Mouse (Mus musculus) Patski (cell line): Measurements from ENCODE around the gene Atp23. TPM values are rescaled to one million over a fixed set of nuclear protein-coding genes. Genes with fewer than 3 reads are reported as not detected.

Experiments
- ATAC-seq: fragments of 100-300 bp; one replicate; pipeline ENCODE4 v1.8.0; 2021
- CTCF ChIA-PET: fragments of 350-600 bp; sonication (Branson Sonifier 250); formaldehyde crosslinking; loops from one replicate; lab custom pipeline; 2022; ENCODE audit warnings: inconsistent platforms; lab: Charles Lee
- POLR2A ChIA-PET: fragments of 350-600 bp; sonication (Branson Sonifier 250); formaldehyde crosslinking; loops from one replicate; lab custom pipeline; 2022; ENCODE audit warnings: antibody characterized with exemption, inconsistent platforms; lab: Charles Lee
- DNase-seq: peaks from one replicate; pipeline ENCODE4 v3.0.0-alpha.2; 2011; ENCODE audit warnings: low read depth, low spot score
- H3K27me3 ChIP-seq: fragments of 371-371 bp; one replicate; pipeline ENCODE4 v1.5.1; 2021
- CTCF ChIP-seq: fragments of 100-300 bp; IDR thresholded peaks from one replicate; pipeline ENCODE4 v1.5.1; 2021
- in situ Hi-C: fragments of 300-500 bp; cut with MboI; formaldehyde crosslinking; loops from 3 replicates; pipeline ENCODE4 v1.11.1; 2018; ENCODE audit warnings: low pct_unique_long_range_greater_than_20kb, mixed read lengths
- polyA plus RNA-seq: library from polyadenylated mRNA; unstranded; gene quantifications from one replicate; pipeline ENCODE4 v1.2.3, GENCODE M21; 2021

Atp23 gene
- polyA plus RNA-seq, 1 experiment from 2014 or later, result 14.5 TPM

DNA sequence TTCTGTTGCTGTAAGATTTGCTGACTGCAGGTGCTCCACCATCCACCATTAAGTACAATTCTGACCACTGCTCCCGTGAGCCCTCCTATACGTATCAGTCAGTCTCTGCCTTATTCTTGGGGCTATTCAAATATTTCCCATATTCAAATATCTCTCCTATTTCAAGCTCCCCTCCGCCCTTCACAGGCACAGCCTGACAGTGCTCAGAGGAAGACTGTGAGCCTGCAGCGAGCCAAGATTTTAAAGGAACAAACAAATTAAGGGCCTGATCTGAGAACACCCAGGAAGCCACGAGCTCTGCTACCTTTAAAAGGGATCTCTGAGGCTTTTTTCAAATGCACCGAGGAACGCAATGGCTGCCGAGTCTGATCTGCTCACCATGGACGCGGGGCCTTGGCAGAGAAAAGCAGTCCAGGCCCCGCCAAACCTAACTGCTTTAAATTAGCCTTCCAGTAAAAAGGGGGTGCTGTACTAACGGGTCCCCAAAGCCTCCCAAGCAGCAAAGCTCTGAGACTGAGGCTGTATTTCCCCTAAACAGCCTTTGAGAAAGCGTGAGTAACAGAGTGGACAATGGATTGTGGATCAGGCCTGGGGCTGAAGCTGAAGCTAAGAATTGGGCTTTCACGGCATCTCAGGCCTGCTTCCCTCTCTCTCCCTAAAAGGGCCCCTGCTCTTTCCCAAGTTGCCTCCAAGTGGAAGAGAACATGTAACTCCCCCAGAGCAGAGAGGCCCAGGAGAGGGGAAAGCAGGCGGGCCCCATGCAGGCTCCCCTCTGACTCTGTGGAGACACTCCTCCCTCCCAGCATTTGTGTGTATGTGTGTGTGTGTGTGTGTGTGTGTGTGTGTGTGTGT lies 29.3 kb upstream of the Atp23 start:
- no peaks in the 10 kb centered on the region for H3K27me3 ChIP-seq
- POLR2A ChIA-PET, result no interaction called here
- ATAC-seq (no peak), DNase-seq (no peak)
- in situ Hi-C loops, result no loop called here
- TF ChIP-seq CTCF, result no peak
- CTCF ChIA-PET, result no interaction called here

DNA sequence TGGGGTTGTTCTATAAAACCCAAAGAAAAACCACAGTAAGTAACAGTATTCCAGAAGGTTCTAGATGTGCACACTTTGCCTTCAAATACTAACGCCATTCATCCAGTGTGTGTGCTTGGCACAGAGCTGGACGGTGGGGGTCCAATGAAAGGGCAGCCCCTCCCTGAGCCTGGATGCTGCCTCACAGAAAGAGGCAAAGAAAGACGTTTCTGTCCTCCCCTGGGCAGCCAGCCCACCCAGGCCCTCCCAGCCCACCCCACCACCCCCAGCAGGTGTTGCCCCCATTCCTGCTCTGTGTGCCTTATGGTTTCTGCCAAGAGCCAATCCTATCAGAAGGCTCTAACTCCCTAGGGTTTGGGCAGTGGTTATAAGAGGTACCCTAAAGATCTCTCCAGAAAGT lies 28.4 kb upstream of the Atp23 start:
- ATAC-seq (no peak), DNase-seq (no peak)
- H3K27me3 ChIP-seq, result no peaks in the 10 kb centered on the region
- POLR2A ChIA-PET, result no interaction called here
- no peak for TF ChIP-seq CTCF
- in situ Hi-C loops, result no loop called here
- CTCF ChIA-PET, result no interaction called here

DNA sequence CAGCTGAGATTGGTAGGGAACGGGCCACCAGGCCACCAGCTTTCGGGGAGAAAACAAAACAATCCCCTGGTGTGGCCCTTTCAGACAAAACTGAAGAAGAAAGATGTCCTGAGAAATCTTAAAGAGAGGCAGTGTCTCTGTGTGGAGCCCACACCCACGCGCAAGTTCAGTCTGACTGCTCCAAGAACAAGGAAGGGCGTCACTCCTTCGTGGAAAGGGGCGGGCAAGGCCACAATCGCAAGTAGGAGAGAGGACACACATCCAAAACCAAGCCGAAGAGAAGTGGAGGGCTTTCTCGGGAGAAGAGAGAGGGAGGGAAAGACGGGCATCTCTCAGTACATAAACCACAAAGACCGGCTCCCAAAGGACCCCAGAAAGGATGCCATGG lies 27.7 kb upstream of the Atp23 start:
- ChIA-PET POLR2A (interaction anchor here (1.0 to 1.7 kb wide), 2 partner anchors 26 to 73 kb away, joined by 3 to 7 read pairs; partner anchors contain the start of gene Avil), CTCF (interaction anchor here (0.7 to 1.5 kb wide), 5 partner anchors 10 to 102 kb away, joined by 3 to 13 read pairs (median 4); no protein-coding TSS in a partner anchor)
- DNase-seq, result no peak
- H3K27me3 ChIP-seq, result no peaks in the 10 kb centered on the region
- no peak for TF ChIP-seq CTCF
- in situ Hi-C loops, result no loop called here
- ATAC-seq, result no peak

DNA sequence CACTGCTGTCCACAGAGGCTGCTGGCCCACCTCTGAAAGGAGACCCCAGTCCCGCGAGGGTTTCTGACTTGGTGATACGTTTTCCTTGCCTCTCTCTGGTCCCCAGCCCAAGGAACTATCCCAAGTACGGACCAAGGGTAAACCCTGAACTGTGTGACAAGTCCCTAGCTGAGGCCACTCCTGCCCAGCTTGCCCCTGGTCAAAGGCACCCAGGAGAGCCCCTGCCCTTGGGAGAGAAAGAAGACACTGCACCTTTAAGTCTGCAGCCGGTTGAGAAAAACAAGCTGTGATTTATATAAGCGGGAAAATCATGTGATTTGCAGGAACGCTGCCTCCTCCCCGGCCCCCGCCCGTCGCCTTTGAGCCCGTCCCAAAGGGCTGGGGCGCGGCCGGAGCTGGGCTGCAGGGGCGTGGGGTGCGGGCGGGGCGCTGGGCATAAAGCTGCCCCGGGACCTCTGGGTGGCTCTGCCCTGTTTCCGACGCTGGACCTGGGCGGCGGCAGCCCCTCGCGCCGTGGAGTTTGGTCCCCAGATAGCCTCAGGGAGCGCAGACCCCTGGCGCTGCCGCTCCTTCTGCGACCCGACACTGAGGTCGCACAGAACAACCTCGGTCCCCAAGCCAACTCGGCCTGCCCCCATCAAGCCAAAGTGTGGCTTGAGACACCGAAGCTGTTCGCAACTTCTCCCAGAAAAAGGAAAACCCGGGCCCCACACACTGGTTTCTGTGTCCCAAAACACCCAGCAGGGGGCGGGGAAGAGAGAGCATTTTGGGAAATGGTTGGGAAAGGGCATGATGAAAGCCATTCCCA lies 27.1 kb upstream of the Atp23 start:
- H3K27me3 ChIP-seq, result no peaks in the 10 kb centered on the region
- POLR2A ChIA-PET, result interaction anchor here (0.6 to 1.7 kb wide), 3 partner anchors 26 to 73 kb away, joined by 3 to 7 read pairs (median 5); partner anchors contain the start of gene Avil
- no peak for DNase-seq
- no peak for TF ChIP-seq CTCF
- in situ Hi-C loops, result no loop called here
- peak; percentile 91 for ATAC-seq
- CTCF ChIA-PET, result interaction anchor here (0.7 to 1.5 kb wide), 5 partner anchors 10 to 103 kb away, joined by 3 to 13 read pairs (median 4); no protein-coding TSS in a partner anchor

DNA sequence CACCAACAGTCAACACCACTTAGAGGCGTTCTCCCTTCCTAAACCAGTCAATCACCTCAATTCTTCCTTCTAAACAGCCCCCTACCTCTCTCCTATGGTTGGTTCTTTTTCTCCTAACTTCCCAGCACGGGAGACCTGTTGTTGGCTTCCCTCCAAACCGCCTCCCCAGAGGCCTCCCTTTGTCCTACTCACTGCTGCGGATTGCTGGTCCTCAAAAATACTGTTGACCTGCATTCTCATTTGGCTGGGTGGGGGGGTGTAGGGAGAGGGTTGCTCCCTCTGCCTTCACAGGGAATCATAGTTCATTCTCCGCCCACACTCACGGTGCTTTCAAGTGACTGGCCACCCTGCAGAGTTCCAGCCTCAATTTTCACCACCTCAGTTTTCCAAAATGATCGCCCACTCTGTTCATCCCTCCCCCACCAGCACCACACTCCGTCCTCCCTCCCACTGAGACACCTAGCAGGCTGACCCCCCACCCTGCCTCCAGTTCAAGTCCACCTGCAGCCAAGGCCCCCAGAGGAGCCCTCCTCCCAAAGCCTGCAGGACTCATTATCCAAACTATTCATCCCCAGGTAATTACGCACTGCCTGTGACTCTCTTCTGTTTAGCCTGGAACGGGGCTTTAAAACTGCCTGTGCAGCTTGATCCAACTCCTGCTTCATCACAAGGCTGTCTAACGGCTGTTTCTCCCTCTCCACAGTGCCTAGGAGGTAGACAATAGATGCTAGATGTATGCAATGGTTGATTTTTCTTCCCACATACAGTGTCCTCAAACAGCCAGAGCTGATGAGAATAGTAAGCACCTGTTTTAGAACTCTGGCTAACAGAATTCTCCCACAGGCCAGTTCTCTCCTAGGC lies 26.2 kb upstream of the Atp23 start:
- no peak for TF ChIP-seq CTCF
- CTCF ChIA-PET, result interaction anchor here (1.3 to 1.5 kb wide), 2 partner anchors 9 to 63 kb away, joined by 3 to 13 read pairs; no protein-coding TSS in a partner anchor
- POLR2A ChIA-PET, result interaction anchor here (1.7 kb wide), 1 partner anchor 74 kb away, joined by 7 read pairs; the partner anchor contains the start of gene Avil
- ATAC-seq, result no peak
- DNase-seq, result no peak
- no peaks in the 10 kb centered on the region for H3K27me3 ChIP-seq
- in situ Hi-C loops, result no loop called here

DNA sequence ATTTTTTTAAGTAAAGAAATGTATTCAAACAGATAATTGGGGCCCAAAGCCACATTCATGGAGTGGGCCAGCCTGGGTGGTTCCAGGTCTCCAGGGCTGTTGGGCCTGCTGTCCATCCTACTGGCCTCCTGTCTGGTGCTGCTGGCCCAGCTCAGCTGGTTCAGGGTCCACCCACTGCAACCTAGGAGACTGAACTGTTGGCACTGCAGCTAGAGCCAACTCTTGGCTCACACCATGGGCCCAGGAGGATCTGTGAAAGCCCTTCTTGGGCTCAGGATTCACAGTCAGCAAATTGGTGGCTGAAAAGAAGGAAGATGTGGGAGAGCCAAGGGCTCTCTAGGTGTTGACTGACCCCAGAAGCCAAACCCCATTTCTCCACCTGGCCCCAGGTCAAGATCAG lies 24.2 kb upstream of the Atp23 start:
- POLR2A ChIA-PET, result interaction anchor here (0.7 kb wide), 1 partner anchor 59 kb away, joined by 3 read pairs; no protein-coding TSS in a partner anchor
- TF ChIP-seq CTCF, result no peak
- no peaks in the 10 kb centered on the region for H3K27me3 ChIP-seq
- DNase-seq (no peak), ATAC-seq (no peak)
- CTCF ChIA-PET, result interaction anchor here (0.9 kb wide), 1 partner anchor 82 kb away, joined by 3 read pairs; no protein-coding TSS in a partner anchor
- in situ Hi-C loops, result no loop called here

DNA sequence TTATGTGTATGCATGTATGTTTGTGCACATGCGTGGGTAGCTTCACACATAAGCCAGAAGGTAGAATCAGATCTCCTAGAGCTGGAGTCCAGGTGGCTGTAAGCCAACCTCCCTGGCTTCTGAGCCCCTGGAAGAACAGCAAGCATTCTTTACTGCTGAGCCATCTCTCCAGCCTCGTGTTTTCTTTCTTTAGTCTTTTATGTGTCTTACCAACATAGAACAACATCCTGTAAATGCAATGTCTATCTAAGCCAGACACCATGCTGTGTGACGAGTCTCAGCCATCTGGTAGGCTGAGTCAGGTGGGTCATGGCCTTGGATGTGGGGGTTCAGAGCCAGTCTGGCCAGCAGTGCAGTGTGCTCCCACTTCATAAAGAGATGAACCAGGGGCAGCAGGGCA lies 22.9 kb upstream of the Atp23 start:
- no peaks in the 10 kb centered on the region for H3K27me3 ChIP-seq
- ChIA-PET POLR2A (no interaction called here), CTCF (interaction anchor here (0.7 to 7.1 kb wide), 2 partner anchors 67 to 134 kb away, joined by 3 to 55 read pairs; no protein-coding TSS in a partner anchor)
- peak; percentile 15 for ATAC-seq
- TF ChIP-seq CTCF, result no peak
- in situ Hi-C loops, result no loop called here
- DNase-seq, result no peak

DNA sequence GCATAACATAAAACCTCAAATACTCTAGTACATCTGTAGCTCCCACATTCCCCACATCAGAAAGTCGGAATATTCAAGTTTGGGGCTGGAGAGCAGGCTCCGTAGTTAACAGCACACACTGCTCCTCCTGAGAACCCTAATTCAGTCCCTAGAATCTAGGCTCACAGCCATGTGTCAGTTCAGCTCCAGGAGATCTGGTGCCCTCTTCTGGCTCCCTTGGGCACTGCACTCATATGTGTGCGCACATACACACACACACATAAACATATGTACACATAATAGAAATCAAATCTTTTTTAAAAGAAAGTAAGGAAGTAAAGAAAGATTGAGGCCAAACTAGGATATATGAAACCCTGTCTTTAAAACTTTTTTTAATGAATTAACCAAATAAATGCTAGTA lies 19.1 kb upstream of the Atp23 start:
- ChIA-PET POLR2A (interaction anchor here (0.9 to 1.1 kb wide), 2 partner anchors 110 to 121 kb away, joined by 3 read pairs; partner anchors contain the start of genes Eef1akmt3 and Mettl1), CTCF (interaction anchor here (1.0 to 7.1 kb wide), 8 partner anchors 14 to 142 kb away, joined by 3 to 55 read pairs (median 4); no protein-coding TSS in a partner anchor)
- ATAC-seq (no peak), DNase-seq (no peak)
- no peaks in the 10 kb centered on the region for H3K27me3 ChIP-seq
- peak; percentile 60 for TF ChIP-seq CTCF
- in situ Hi-C loops, result no loop called here

DNA sequence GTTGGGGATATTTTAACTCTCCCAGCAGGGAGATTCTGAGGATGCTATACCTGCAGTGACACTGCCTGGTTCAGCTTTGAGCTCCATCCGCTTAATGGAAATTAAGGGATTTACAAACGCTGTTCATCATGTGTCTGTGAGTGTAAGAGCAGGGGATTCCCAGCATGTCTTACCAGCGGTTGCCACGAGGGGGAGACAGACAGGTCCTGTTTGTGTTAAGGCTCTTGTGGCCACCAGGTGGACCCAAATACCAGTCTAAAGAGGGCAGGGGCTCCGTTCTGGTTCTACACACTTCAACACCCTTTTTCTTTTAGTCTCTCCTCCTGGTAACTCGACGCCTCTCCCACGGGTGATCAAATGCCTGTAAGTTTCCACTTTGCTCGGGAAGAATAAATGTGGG lies 17.9 kb upstream of the Atp23 start:
- ChIA-PET POLR2A (no interaction called here), CTCF (interaction anchor here (0.6 to 7.1 kb wide), 20 partner anchors 9 to 1055 kb away, joined by 3 to 55 read pairs (median 4); partner anchors contain the start of genes Avil and Tsfm)
- TF ChIP-seq CTCF, result peak; percentile 99
- DNase-seq, result peak; percentile 77
- ATAC-seq, result peak; percentile 88
- H3K27me3 ChIP-seq, result no peaks in the 10 kb centered on the region
- in situ Hi-C loops, result loop anchor here (5.0 to 10.0 kb wide), 2 partner anchors 73 to 116 kb away; partner anchors contain the start of gene Tsfm
